Mouse (Mus musculus) urinary bladder, adult 18-20 months (tissue): ENCODE results near the gene Ccdc81.
A peak's percentile ranks its signal among the peaks of the same experiment; 100 is the strongest.

Experiments
- DNase-seq, 2 experiments: peaks; one replicate each; pipeline ENCODE4 v3.0.0; 2022; ENCODE audit warnings: low spot score in 2 of 2, mixed read lengths in 2 of 2

Ccdc81 gene

DNA sequence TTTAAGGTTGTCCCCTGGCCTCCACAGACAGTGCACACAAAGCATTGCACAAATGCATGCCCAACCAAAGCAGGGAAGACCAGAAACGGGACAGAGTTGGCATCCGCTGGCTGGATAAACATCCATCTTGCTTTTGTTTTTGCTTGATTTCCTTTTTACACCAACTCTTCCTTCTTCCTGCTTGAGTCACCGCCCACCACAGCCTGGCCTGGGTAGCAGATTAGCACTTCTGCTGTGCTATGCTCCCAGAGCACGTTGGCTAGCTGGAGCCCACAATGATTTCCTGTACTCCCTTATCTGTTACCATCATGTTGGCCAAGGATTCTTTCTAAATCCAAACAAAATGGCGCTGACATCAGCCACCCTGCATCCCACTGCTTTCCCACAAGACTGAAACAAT, 36.2 kb downstream of the Ccdc81 start:
- DNase-seq: no peak

DNA sequence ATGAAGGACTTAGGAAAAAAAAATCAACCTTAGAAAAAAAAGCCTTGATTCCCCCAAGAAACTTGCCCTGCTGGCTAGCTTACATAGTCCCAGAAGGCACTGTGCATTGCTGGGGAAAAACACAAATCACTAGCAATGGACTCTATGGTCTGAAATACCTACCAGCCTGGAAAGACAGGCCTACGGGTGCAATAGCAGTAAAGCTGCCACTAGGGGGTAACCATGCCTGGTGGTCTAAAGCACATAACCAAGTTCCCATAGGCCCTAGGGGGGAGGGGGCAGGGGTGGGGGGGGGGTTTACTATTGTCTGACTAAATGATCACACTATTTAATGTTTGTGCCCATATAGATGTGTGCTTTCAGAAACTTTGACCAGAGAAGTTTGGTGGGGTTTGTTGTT, 38.7 kb downstream of the Ccdc81 start:
- DNase-seq: no peak

DNA sequence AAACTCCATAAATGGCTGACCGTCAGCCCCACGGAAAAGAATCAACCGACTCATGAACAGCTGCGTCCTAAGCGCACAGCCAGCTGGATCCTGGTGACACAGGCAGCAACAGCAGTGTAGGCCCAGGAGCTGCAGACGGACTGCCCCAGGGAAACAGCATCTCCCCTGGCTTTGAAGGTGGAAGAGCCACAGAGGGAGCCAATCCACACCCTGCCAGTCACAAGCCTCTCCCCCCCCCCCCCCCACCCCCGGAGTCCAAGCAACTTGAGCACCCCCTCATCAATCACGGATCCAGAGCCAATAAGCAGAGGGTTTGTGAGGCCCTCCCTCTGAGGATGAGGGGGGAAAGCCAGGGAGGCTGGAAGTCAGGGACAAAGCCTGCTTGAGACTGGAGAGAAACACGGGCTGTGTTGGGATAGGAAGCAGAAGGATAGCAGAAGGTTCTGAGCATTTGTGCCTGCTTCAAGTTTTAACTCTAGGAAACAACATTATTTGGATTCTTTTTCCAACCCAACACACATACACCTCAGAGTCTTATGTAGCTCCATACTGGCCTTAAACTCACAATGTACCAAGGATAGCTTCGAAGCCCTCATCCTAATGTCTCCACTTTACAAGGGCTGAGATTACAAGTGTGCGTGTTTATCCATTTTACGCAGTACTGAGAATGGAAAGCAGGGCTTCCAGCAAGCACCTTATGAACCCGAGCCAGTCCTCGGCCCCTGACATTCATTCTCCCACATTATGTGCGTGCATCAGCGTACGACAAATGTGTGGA, 46.8 kb downstream of the Ccdc81 start:
- no peak for DNase-seq

DNA sequence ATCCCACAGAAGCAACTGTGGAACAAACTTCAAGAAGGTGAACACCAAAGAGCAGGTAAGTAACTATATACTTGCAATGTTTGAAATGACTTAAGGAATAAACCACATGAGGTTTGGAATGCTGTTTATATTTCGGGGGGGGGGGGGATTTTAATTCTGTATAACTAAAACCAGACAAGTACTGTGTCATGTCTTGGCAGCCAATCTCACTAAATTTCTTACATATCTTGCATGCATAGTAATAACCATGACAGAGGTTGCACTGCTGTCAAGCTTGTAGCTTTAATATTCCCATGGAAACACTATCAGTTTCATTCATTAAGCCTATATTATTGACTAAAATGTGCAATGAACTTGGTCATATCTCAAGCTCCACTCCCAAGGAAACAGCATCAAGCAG, 48.2 kb downstream of the Ccdc81 start:
- DNase-seq: no peak

DNA sequence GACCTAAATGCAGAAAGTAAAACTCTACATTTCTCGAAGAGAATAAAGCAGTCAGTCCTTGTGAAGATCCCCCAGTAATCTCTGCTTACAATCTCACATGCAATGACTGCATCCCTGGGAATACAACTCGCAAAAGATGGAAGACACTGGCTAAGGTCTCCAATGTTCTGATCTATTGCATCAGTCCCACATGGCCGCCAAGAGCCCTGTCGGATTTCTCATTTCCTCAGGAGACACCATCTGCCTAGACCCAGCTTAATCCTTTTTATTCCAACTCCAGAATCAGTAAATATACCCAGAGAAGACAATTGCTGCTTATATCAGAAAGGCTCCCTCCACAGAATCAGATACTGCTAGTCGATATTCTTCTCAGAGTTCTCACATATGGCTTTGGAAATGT, 50.3 kb downstream of the Ccdc81 start:
- DNase-seq: no peak

DNA sequence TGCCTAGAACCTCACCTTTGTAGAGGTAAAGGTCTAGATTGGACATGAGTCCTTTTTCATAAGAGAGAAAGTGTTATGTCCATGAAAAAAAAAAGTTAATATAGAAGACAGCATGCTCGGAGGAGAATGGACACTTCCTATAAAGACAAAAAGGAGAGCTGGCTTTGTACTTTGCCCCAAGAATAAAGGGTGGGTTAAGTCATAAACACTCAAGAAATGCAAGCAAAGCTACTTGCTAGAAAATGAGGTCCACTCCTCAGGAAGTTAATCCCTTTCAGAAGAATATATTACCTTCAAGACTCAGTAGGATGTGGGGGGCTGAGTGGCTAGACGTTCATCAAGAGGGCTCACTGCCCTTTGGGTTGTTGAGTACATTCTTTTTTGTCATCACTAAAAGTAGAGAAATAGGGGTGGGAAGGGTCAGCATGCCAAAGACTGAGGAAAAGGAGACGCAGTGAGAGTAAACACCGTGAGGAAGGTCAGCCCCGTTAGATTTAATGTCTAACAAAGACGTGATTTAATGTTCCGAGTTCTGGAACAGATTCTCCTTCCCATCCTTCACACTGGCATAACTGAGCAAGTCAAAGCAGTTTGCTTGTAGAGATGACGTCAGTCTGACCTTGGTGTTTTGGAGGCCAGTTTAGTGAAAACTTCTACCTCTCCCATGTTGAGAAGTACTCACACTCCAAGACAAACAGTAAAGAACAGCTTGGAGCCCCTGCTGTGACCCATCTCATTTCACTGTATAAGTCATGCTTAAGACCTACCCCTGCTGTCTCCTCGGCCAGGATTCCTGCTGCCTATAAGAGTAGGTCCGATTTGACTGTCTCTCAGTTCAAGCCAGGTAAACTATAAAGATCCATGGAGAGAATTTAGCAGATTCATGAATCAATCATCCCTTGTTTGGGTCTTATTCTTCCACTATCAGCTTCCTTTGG, 51.0 kb downstream of the Ccdc81 start:
- no peak for DNase-seq

DNA sequence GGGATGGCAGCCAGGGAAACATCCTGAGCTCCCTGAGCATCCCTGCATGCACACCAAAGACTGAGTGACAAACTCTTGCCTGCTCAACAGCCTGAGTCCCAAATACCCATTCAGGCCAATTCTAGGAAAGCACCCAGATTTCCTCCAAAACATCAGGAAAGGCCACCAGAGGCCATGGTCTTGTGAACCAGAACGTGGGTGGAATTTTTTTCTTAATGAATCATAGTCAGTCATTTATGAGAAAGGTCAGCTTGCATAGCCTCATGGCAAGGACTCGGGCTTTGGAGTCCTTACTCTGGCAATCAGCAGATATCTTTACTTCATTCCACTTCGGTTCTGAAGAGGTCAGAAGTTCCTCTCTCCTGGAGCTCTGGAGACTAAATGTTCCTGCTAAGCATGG, 52.9 kb downstream of the Ccdc81 start:
- DNase-seq: no peak

DNA sequence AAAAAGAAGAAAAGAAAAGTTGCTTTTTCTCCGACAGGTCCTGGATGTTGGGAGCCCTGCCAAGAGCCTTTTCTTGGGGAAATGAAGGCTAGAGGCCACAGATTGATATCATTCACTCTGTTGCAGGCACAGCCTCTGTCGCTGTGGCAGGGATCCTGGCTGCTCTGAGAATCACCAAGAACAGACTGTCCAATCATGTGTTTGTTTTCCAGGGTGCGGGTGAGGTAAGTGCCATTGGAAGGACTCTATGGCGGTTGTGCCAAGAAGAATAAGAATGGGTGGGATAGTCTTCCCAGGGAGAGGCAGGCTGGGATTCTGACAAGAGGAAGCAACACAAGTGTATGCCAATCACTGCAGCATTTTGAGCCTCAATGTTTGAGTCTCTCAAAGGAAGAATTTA, 57.8 kb downstream of the Ccdc81 start:
- DNase-seq: no peak

DNA sequence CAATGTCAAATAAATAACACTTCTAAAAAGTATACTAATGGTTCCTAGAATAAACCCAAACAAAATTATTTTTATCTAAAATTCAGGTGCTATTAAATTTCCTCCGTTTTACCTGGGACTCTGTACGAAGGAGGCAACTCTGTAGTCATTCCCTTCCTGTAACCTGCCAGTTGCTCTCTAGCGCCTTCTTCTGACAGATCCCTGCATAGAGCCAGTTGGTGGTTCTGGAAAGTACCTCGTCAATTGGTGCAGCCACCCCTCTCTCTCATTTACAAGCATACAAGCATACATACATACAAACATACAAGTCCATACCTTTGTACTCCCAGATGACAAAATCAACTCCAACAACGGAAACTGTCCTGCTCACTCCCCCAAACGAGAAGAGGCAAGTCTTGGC, 59.9 kb downstream of the Ccdc81 start:
- peak in 1 of 2 experiments; percentile 31 for DNase-seq

DNA sequence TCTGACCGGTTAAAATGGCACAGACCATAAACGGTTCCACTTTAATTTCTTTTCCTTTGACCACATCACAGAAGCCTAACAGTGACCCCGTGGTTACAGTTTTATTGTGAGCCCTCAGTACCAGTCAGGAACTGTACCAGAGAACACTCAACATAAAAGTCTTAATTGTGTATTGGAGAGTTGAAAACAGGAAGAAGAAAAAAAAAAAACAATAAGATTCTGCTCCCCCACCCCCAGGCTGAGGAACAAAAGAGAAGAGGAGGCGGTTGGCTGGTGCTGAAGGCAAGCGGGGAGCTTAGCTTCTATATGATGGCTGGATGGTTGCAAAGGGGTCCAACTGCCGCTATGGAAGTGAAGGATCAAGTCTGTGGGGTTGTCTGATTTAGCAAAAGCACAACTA, 60.3 kb downstream of the Ccdc81 start:
- no peak for DNase-seq

DNA sequence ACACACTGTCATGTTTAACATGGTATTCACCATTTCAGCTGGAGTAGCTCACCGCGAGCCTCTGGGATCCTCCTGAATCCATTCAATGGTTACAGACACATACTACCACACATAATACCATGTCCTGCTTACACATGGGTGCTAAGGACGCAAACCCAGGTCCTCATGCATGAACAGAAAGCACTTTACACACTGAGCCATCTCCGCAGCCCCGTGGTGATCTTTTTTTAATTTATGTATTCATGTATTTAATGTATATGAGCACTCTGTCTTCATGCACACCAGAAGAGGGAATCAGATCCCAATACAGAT, 61.1 kb downstream of the Ccdc81 start:
- no peak for DNase-seq

DNA sequence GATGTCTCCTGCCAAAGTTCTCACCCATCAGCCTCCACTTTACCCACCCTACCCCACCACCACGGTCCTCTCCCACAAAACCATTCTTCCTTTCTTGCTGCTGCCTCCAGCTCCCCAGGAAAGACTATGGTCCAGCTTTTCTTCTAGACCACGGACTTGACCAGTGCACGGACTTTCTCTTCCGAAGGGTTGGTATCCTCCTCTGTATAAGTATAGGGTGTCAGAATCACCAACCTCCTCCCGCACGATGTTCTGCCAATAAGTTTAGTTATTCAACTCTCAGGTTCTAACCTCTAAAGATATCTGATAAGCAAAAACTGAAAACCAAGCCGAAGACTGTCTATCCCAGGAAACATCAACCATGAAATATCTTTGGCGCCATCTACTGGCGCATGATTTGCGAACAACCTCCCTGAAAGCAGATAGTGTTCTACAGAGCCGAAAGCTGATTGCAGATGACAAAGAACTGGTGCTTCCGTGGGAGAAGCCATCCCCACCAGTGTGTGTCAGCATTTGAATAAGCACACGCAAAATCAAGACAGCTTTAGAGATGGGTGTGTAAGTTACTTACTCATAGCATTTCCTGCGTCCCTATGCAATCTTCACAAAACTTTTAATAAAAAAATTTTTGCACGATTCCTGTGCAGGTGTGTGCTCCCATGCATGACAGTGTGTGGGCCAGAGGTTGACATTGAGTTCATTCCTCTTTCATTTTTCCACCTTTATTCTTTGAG, 61.6 kb downstream of the Ccdc81 start:
- DNase-seq: peak; percentile 57 to 68

DNA sequence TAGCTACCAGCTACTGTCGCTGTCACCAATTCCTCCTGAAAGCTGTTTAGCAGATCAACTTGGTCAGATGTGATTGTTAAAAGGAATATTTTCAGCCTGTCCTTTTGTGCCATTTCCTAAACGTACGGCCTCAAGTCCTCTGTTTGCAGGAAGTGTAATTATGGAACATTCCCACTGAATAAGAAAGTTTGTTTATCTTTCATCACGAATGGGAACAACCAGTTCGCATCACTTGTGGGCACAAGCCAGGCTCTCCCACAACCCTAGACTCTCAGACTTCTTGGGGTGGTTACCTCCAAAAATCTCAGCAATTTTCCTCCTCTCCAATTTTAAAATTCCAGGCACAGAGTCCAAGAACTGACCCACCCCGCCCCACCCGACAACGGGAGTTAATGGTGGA, 63.7 kb downstream of the Ccdc81 start:
- DNase-seq: no peak

DNA sequence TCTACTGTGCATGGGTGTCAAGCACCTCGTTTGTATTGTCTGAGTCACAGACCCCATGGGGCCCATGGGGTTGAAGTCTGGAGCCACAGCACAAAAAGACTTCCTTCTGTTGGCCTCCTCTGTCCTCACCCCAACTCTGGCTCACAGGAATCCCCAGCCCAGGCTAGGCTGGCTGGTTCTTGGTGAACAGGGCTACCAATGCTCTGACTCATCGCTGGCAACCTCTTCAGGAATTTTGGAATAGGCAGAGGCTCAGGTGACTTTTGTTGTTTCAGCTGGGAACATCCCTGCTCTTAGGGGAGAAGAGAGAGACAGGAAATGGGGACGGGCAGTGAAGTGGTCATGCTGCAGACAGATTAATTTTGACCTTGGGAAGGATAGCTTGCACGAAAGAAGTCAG, 65.6 kb downstream of the Ccdc81 start:
- peak in 1 of 2 experiments; percentile 24 for DNase-seq

DNA sequence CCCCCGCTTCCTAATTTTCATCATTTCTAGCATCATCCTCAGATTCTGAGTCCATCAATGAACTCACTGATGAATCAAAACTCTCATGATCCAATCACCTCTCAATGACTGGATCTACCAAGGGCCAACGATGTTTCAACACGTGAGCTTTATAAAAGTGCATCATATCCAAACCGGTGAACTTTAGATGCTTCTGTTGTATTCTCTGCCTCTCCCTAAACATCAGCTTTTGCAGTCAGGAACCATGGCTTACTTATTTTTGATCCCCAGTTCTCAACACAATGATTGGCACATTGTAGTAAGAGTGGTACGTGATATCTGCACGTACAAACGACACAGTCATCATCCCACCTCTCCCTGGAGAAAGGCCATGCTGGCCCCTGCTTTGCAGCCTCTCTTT, 66.8 kb downstream of the Ccdc81 start:
- DNase-seq: no peak

DNA sequence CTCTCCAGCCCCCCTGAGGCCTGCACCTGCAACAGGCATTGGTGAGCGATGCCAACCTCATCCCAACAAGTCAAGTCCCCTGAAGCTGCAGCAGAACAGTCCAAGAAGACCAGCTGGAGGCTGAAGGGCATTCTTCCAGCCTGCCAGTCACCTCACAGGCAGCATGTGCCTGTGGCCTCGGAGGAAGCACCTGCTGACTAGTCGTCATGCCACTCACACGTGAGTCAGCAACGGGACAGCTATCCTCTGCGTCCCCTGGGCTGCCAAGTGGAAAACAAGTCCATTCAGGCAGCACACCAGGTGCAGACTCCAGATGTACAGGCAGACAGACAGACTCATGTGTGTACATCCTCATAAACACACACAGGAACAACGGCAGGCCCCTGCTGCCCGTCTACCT, 67.9 kb downstream of the Ccdc81 start:
- no peak for DNase-seq

DNA sequence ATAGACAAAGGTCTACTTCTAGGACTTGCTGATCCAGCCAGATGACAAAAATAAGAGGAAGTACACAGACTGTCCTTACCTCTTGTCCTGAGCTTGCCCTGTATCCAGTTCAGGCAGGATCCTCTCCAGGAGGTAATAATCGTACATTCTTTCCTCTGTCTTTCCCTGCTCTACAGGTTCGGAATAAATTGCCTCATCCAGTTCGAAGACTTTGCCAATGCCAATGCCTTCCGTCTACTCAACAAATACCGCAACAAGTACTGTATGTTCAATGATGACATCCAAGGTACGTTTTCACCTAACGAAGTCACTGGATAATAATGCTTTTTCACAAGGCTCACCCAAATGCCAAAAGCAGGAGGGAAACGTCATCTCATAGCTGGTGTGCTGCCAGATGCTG, 69.9 kb downstream of the Ccdc81 start:
- DNase-seq: no peak

DNA sequence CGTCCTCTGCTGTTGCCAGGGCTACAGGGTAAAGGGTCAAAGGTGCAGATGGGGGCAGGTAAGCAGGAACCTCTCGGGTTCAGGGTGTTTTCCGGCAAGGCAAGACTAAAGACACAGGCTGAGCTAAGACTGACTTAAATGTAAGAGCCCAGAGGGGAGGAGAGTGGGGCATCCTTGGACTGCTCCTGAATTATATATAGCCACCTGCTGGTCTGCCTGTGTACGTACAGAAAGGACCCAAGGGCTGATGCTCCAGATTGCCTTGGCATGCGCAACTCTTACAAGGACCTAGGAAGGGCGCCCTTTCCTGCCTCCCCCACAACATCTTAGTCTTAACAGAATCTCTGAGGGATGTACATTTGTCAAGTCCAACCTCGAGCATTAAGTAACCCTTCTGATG, 74.2 kb downstream of the Ccdc81 start:
- no peak for DNase-seq

DNA sequence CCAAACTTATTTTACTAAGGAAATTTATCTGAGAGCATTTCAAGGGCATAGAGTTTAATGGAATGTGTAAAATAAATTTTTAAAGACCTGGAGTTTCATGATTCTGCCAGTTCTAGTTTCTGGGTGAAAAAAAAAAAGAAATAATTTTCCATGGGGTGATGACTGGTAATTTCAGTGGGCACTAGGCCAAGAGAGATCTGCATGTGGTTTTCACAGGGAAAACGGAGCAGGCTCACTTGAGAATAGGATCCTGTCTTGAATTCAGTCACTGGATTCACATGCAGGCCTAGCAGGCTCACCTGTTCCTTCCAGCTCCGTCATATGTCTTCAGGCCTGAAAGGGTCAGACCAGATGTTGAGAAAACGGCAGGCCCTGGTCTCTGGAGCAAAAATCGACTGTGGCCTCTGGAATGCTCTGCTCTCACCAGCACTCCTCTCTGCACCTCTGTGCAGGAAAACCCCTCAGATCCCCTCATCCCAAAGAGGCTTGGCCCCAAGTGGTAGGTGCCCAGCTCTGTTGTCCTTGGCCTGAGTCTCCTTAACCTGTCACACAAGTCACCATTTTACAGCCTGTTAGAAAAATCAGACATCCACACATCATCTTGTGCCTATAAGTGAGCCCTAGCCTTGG, 74.9 kb downstream of the Ccdc81 start:
- DNase-seq: no peak
